Mouse (Mus musculus): ENCODE data around the gene Lmbr1l. TPM values are rescaled to one million over a fixed set of nuclear protein-coding genes. Genes with fewer than 3 reads are reported as not detected.
"Not testable (repeated sequence)": the region's sequence is repeated elsewhere in the genome, so short reads cannot be mapped to it uniquely, and the experiment has no call there.

Gene Lmbr1l
- polyA plus RNA-seq (2017; shearing (Covaris generic)) = 10 to 100 TPM; 24.2 to 42.0 TPM

DNA sequence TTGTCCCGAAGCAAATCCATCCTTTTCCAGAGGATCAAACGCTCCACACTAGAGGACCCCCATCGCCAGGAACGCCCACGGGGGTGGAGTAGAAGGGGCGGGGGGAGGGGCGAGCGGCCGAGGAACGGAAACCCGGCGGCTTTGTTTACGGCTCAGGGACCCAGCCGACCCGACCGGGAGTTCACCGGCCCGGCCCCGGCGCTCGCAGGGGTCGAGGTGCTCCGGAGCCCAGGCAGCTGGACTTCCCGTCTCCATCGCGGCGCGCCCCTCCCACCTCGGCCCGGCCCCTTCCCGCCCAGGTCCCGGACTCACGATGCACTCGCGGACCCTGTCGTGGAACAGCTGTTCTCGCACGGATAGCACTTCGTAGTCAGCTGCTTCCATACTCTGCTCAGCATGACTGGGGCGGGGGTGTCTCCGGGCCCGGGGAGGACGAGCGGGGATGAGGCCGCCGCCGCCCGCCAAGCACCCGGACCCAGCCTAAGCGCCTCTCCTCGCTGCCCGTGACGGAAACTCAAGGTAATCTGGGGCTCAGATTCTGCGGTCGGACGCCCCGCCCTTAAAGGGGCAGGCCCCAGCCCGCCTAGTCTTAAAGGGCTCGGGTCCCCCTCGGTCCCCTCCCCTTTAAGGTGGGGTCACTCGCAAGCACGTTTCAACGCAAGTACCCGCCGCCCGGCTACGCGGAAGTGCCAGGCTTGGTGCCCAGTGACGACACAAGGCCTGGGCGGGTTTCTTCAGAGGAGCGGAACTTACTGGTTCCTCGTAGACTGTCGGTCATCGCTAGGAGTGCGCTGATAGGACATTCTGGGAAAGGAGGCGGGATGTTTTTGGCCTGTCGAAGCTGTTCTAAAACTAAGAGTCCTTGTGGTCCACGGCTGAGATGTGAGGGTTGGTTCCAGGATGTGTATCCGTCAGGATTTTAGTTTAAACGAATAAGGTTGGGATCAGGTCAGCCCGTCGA lies at the start of gene Lmbr1l:
Lmbr1l (minus strand) TSS at position 694 of the 961 bp plus-strand sequence.
- ATAC-seq = peak; percentile 97

DNA sequence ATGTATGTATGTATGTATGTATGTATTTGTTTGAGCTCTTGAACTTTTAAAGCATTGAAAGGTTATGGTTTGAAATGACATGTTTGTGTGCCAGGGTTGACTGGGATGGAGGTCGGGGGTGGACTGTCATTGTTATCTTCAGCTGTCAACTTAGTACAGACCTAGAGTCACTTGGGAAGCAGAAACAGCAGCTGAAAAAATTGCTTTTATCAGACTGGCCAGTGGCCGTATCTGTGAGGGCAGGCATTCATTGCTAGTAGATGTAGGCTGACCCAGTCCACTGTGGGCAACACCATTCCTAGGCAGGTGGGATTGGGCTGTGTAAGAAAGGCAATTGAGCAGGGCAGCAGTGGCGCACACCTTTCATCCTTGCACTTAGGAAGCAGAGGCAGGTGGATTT lies 41.5 kb upstream of the Lmbr1l start:
- no peak for ATAC-seq

DNA sequence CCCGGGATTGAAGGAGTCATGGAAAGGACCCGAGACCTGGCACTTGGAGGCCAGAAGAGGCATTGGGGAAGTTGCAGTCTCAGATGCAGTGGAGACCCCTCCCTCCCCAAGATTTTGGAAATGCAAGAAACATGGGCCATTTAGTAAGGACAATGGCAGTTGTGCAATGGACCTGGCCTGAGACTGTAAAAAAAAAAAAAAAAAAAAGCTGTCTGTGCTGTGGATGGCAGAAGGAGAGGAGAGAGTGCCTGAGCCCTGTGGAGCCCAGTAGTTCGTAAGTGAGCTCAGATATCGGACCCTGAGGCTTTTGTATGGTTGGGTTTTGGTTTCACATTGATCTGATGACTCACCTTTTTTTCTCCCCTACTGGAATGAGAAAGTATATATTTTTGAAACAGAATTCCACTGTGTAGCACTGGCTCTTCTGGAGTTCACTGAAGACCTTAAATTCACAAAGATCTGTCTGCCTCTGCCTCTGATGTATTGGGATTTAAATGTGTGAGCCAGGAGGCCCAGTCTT lies 40.9 kb upstream of the Lmbr1l start:
- no peak for ATAC-seq

DNA sequence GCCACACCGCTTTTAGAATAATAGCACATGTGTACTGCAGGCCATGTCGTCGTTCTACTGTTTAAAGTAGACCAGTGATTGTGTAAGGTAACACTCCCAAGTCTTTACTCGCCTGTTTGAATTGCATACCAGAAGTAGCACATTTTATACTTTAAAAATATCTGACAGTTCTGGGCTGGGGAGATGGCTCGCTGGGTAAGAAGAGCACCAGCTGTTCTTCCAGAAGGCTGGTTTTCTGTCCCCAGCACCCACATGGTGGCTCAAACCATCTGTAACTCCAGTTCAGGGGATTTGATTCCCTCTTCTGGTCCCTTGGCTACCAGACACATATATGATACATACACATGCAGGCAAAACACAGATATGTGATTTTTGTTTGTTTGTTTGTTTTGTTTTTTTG lies 39.4 kb upstream of the Lmbr1l start:
- ATAC-seq = no peak

DNA sequence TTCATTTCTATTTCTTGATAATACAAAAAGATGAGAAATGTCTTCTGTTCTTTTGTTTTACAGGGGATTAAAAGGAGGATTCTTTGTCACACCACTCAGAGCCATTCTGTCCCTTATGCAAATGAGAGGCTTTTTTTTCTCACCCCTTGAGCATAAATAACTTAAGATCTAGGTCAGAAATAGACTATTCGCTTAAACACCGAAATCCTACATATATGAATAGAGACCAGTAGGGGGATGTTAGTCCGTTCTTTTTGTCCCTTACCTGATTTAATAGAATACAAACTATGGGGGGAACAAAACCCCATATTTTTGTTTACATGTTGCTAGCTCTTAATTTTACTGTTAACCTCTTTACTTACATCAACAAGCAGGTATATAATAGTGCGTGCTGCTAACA lies 38.0 kb upstream of the Lmbr1l start:
- no peak for ATAC-seq

DNA sequence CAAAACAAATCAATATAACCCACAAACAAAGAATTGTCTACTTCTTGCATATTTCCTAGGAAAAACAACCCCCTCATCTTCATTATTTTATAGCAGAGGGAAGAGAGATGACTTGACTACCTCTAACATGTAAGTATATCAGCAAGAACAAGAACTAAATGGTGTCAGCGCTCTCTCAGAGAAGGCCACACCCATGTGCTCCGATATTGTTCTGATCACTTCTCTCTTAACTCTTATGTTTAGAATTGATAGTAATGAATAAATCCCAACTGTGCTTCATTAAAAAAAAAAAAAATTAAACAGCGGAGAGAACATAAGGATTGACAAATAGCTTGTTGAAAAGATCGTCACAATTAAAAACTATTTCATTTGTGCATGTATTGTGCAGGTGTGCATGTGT lies 37.3 kb upstream of the Lmbr1l start:
- ATAC-seq = no peak

DNA sequence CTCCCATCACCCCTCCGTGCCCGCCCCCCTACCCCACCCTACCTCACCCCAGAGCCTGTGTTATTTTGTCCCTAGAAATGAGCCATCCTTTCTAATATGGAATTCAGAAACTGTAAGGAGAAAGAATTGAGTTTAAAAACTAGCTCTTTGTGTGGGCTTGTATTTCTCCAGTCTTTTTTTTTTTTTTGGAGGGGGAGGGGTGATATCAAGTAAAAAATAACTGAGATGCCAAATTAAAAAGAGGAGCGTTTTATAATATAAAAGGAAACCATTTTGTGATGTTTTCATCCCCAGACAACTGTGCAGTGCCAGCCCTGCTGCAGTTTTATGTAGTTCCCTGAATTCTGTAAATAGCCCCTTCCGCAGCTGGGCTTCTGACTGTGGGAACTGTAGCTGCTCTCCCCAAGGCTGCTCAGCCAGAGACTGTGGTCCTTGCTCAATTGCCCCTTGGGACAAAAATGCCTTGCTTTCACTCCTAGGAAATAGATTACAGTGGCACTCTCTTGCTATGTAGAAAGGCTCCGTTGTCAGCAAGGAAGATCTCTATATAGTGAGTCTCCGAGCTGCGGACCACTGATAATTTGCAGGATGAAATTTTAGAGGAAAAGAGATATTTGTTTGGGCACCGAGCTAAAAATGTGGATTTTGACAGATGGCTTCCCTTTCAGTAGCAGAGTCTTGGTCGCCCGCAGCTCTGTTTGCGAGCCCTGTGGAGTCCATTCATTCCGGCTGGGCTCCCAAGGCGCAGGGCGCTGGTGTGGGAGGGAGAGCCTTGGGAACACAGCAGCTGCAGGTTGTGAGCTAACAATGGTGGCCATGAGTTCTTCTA lies 36.6 kb upstream of the Lmbr1l start:
- ATAC-seq = no peak

DNA sequence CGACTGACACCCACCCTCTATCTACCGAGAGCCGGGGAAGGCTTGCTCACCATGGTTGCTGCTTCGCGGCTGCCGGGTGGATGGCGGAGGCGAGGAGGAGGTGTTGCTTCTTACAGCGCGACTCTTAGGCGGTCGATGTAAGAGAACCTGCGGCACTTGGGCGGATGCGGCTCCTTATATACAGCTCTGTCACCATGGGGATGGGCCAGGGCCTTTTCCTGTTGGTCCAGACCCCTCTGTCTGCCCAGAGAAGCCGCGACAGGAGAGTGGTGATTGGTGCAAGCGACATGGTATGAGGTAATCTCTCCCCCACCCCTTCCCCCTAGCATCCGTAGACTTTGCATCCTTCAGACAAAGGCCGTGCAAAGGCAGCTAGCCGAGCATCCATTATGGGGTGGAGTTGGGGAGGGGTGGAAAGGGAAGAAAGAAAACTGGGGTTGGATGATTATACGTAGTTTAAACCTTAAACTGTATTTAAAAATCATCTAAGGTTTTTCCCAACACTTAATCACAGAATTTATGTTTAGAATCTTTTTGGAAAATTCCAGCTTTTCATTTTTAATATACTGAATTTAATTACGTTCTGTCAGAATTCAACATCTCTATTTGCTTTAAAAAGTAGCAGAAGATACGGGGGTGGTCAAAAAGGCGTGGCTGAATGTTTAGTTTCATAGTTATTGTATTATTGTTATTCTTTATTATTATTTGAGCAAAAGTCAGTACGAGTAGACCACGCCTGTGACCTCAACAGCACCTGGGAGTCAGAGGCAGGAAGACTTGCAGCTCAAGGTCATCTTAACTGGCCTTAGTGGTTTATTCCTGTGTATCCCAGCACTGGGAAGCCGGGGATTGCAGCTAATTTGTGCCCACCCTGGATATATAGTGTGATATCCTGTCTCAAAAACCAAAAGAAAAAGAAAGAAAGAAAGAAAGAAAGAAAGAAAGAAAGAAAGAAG lies 35.6 kb upstream of the Lmbr1l start, which contains the start of the genes Gm49450 and Tuba1a:
Gm49450 (minus strand) TSS at position 151 of the 956 bp plus-strand sequence.
Tuba1a (minus strand) TSS at position 303 of the 956 bp plus-strand sequence.
- peak; percentile 98 for ATAC-seq

DNA sequence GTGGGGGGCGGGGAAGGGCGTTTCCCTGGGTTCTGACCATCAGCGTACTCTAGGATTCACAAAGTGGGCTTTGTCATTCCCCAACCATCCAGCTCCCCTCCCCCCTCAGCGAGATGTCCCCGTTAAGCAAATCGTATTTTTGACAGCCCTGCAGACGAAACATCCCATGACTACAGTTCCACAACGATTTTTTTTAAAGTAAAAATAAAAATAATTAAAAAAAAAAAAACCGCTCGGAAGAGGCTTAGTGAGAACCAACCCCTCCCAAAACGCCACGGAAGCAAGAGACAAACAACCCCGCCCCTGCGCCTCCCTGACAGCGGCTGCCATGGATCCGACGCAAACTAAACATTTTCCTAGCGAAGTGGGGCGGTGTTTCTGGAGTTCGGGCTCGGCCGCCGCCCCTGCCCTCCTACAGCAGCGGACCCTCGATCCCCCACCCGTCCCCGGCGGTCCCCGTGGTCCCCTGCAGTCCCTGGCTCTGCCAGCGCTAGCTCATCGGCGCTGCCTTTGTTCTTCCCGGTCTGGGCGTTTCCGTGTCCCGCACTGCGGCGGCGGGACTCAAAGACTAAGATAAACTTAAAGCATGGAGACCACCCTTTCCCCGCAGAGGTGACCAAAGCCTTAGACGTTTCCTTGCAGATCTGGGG lies 34.8 kb upstream of the Lmbr1l start:
- ATAC-seq = peak; percentile 43

DNA sequence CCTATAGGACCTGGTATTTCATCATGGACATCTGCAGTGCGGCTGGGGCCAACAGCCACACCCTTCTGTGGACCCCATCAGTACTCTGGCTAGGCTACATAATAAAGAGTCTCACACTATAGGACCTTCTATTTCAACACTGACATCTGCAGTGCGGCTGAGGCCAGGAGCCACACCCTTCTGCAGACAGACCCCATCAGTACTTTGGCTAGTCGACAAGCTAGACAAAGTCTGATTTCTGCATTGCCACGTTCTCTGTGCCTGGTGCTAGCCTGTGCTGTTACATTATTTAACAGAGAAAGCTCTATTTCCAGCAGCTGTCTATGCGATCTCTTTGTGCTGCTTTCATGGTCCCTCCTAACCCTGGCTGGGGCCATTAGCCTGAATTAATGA lies 34.0 kb upstream of the Lmbr1l start:
- ATAC-seq = no peak

DNA sequence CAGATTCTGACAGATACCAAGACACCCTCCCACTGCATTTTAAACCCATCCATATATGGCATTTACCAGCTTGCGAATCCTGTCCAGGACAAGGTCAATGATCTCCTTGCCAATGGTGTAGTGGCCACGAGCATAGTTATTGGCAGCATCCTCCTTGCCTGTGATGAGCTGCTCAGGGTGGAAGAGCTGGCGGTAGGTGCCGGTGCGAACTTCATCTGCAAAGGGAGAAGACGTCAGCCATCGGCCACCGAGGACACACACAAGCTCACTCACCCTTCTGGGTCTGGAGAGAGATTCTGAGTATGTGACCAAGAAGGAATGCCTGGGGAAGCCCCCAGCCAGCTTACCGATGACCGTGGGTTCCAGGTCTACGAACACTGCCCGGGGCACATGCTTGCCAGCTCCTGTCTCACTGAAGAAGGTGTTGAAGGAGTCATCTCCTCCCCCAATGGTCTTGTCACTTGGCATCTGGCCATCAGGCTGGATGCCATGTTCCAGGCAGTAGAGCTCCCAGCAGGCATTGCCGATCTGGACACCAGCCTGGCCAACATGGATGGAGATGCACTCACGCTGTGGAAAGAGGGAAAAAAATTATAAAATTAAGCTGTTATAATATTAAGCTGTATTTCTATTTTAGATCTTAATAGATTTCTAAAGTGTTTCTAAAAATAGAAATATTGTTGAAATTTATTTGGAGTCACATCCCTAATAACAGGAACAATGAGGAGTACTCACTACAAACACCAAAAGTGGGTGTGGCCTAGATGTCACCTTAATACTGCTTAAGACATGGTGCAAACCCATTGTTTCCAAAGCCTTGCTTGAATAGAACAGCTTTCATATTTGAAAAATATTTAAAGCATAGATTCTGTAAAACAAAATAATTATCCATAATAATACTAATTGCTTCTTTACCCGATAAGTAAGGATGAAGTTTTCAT lies 33.4 kb upstream of the Lmbr1l start:
- ATAC-seq = not testable (repeated sequence)

DNA sequence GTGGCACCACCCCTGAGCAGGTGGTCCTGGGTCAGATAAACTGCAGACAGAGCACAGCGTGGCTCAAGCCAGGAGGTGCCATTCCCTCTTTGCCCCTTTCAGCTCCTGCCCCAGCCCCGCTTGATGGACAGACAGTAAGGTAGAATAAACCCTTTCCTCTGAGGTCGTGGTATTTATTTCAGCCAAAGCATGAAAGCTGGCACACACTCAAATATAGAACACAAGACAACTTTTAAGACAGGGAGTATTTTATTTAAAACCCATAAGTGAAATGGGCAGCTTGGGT lies 31.5 kb upstream of the Lmbr1l start:
- no peak for ATAC-seq

DNA sequence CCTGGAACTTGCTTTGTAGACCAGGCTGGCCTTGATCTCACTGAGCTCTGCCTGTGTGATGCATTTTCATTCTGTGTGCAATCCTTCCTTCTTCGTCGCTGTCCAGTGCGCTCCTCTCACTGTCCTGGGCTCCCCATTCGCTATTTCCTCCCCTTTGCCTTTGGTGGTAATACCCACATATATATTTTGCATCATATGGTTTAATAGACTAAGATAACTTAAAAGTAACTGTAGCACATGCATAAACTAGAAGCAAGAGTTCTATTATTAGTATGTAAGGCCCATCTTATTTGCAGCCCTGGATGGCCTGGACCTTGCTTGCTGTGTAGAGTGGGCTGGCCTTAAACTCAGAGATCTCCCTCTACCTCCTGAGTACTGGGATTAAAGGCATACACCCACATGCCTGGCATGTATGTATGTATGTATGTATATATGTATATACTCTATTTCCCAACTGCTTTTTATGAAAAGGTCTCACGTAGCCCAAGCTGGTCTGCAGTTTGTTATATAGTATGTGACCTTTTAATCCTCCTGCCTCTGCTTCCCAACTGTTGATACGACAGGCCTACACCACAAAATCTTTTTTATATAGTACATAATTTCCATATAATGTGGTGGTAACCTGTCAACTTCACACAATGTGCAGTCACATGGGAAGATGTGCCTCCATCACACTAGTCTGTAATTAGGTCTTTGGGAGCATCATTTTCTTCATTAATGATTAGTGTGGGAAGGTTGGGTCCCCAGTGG lies 31.0 kb upstream of the Lmbr1l start:
- ATAC-seq = no peak

DNA sequence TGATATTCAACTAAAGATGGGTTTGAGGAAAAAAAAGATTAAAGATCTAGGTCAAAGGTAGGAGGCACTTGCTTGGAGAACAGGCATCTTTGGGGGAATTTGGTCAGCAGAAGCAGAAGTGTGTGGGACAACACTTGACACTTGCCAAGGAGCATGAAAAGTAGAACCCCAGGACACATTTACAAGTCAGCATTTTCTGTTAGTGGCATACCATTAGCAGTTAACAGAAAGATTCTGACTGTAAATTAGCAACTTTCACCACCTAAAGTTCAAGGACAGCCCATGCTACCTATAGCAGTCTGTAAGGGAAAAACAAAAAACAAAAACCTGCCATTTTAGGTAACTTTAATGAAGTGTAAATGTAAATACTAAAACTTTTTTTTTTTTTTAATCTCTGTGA lies 30.4 kb upstream of the Lmbr1l start:
- no peak for ATAC-seq

DNA sequence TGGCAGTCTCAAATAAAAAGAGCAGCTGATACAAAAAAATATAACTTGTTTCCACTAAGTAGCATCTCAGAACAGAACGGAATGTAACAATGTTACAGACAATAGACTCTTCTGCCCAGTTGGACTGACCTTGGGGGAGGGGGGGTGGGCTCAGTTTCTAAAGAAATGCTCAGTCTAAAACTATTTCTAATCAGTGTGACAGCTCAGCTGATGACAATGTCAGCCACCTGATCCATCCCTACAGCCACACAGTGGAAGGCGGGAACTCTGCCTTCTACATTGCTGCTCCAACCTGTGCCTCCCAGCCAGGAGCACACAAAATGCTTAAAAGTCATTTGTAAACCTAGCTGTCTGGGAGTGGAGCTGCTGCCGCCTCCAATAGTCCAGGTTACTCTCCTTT lies 29.9 kb upstream of the Lmbr1l start:
- no peak for ATAC-seq

DNA sequence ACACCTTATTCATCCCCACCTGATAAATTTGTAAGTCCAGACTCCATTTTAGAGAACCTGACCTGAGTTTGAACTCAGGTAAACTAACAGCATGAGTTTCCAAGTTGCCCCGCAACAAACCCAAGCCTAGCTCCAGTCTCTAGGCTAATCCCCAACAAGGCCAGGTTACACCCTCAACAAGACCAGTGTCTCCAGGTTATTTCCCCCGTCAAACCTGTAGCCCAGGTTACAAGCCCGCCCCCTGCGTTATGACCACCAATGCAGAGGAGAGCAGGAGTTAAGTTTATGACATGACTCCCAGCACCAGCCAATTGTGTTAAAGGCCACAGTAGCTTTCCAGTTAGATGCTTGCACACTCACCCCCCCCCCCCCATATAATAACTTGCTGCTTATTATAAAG lies 25.1 kb upstream of the Lmbr1l start:
- no peak for ATAC-seq

DNA sequence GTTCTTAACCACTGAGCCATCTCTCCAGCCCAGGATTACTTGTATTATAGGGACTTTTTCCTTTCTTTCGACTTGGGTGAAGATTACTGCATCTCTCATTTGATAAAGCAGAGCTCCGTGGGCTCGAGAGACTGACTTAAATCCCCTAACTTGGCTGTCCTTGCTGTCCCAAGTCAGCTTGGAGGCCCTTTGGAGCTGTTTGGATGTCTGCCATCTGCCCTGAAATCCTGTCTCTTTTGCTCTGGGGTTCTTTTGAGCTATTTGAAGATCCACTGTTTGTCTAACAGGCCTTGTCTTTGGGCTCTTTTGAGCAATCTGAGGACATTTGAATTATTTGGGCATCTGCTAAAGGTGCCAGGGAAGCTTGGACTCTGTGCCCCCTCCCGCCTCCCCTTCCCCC lies 24.1 kb upstream of the Lmbr1l start:
- no peak for ATAC-seq

DNA sequence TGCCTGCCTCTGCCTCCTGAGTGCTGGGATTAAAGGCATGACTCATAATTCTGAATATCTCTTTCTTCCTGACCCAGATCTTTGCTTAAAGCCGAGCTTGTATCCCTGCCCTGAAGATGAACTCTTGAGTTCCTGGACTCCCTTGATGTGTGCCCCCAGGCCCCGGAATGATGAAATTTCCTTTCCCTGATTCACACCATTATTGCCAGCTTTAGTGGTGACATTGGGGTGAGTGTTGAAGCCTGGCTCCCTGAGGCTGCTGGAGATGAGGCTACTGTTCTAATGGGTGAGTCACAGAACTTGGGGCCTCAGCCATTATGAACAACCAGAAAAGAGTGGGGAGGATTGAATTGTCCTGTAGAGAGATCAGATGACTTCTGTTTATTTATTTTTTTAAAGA lies 23.5 kb upstream of the Lmbr1l start:
- ATAC-seq = no peak

DNA sequence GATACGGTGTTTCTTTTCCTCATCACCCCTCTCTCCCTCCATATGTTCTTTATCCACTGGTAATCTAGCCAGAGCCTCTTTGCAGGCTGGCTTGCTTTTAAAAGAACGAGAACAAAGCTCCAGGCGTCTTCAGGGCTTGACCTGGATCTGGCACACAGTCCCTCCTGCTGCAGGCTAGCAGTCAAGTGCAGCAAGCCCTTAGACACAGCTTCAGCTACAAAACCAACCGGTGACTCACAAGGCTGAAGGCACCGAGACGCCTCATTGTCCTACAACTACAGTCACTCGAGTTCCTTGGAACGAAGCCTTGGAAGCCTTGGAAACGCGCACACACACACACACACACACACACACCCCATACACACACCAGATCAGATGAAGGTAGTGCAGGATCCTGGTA lies 22.8 kb upstream of the Lmbr1l start:
- no peak for ATAC-seq

Data from activated CD4-positive, CD25-positive, alpha-beta regulatory T cell, adult 4 months (primary cell).